Mouse (Mus musculus) liver, embryonic 14.5 days (tissue): ENCODE data around the gene Rtn1.

Source experiments
- CTCF ChIP-seq: IDR thresholded peaks from 2 replicates; pipeline ENCODE4 v1.5.1; 2016; ENCODE audit warnings: antibody characterized with exemption, low read depth, control low read depth
- EP300 ChIP-seq: IDR thresholded peaks from 2 replicates; pipeline ENCODE4 v1.6.1; 2016; ENCODE audit warnings: antibody characterized with exemption, low read depth

GRCm38 (mm10) chr12:72227731-72228130, 181.1 kb downstream of the Rtn1 start:
- no peak for TF ChIP-seq CTCF
- no peak for TF ChIP-seq EP300
